Mouse (Mus musculus): ENCODE data around the gene Dync1h1. TPM values are rescaled to one million over a fixed set of nuclear protein-coding genes. Genes with fewer than 3 reads are reported as not detected.

Dync1h1 gene
- total RNA-seq, 2 experiments from 2014 or later, result 133 TPM

- intact Hi-C loops (cut with DNase I), result loop anchor here (10.0 kb wide), 1 partner anchor 252 kb away; no protein-coding TSS in a partner anchor
- DNase-seq (ENCODE audit: low spot score), result peak; percentile 26
Observed at GRCm38 (mm10) chr12:110706337-110707231, 105.3 kb downstream of the Dync1h1 start.

DNA sequence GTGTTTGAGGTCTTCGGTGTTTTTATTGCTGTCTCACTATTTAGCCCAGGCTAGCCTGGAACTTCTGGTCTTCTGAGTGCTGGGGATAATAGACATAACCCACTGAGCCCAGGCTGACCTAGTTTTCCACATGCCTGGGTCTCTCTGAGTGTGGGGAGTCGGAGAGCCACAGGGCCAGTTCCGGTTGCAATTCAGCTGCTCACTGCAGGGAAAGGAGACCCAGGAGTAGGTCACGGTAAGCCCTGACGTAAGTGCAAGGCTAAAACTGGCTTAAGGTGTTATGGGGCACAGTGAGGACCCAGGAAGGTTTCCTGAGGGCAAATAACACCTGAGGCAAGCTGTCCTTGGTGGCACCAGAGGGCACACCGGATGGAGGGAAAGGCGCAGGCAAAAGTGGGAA is 106.2 kb downstream of the Dync1h1 start:
- intact Hi-C loops (cut with DNase I), result loop anchor here (10.0 kb wide), 1 partner anchor 253 kb away; no protein-coding TSS in a partner anchor
- no peak for DNase-seq (ENCODE audit: low spot score)

DNA sequence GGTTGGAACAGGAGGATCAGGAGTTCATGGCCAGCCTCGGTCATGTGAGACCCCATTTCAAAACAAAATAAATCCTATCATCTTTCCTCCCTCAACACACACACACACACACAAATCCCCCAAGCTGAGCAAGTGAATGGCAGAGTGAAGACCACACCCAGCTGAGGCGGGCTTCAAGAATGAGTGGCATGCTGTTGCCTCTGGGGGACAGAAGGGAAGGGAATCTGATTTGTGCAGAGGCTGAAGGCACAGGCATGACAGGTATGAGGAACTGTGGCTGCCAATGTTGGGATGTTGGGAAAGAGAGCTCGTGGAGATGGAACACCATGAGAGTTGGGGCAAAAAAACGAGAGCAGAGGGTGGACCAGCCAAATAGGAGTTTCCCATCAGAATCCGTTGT is 110.0 kb downstream of the Dync1h1 start:
- no peak for DNase-seq (ENCODE audit: low spot score)
- intact Hi-C loops (cut with DNase I), result no loop called here

- intact Hi-C loops (cut with DNase I), result no loop called here
Observed at GRCm38 (mm10) chr12:110713784-110714183, 112.5 kb downstream of the Dync1h1 start.

GRCm38 (mm10) chr12:110714215-110714614 is 113.0 kb downstream of the Dync1h1 start:
- intact Hi-C loops (cut with DNase I), result no loop called here

More at GRCm38 (mm10) chr12:110713784-110714183, 112.5 kb downstream of the Dync1h1 start:
- no peak for DNase-seq (ENCODE audit: low spot score)

GRCm38 (mm10) chr12:110716004-110716403 is 114.8 kb downstream of the Dync1h1 start:
- intact Hi-C loops (cut with DNase I), result no loop called here
- DNase-seq (ENCODE audit: low spot score), result no peak

More at GRCm38 (mm10) chr12:110714215-110714614, 113.0 kb downstream of the Dync1h1 start:
- DNase-seq (ENCODE audit: low spot score), result no peak

Small RNA genes within 50 kb of the gene (microRNA-seq; reads per million reads assigned to microRNA genes)
- not detected for gene Gm27299

Other genes with a start within 250 kb of the Dync1h1 start
- gene Ppp2r5c, start 154.3 kb upstream of the Dync1h1 start, total RNA-seq (2021), result 10 to 100 TPM; 90.4 to 91.5 TPM
- not detected for gene 1700001K19Rik, start 81.2 kb downstream of the Dync1h1 start, total RNA-seq (2021)
- 100 to 1,000 TPM; 136 to 207 TPM for gene Hsp90aa1, start 101.3 kb downstream of the Dync1h1 start, total RNA-seq (2021)
- 10 to 100 TPM; 27.9 to 28.6 TPM for gene Wdr20, start 136.5 kb downstream of the Dync1h1 start, total RNA-seq (2021)
- gene Mok, start 239.5 kb downstream of the Dync1h1 start, total RNA-seq (2021), result under 1 TPM; 0.31 to 0.39 TPM
- 1 to 10 TPM; 9.3 to 9.8 TPM for gene Zfp839, start 248.8 kb downstream of the Dync1h1 start, total RNA-seq (2021)

All from heart, postnatal 25 days (tissue).